Mouse (Mus musculus) liver, embryonic 14.5 days (tissue): Measurements from ENCODE around the gene Rabep2.

Source experiments
- CTCF ChIP-seq: IDR thresholded peaks from 2 replicates; pipeline ENCODE4 v1.5.1; 2016; ENCODE audit warnings: antibody characterized with exemption, low read depth, control low read depth
- EP300 ChIP-seq: IDR thresholded peaks from 2 replicates; pipeline ENCODE4 v1.6.1; 2016; ENCODE audit warnings: antibody characterized with exemption, low read depth

- no peak for TF ChIP-seq CTCF
- TF ChIP-seq EP300 = no peak
Observed at GRCm38 (mm10) chr7:126497966-126498365, 69.4 kb downstream of the Rabep2 start.
